ENCODE assay signal across 22 mouse cellular contexts in genomic region chr8:86827199-86827598, GRCm38 (mm10). TPM values are rescaled to one million over a fixed set of nuclear protein-coding genes. Genes with fewer than 3 reads are reported as not detected.
DNase-seq lines count a peak whose midpoint lies in the region; ATAC-seq and TF ChIP-seq lines count a peak whose summit lies in the region.
"Had no signal": no experiment of that assay in that cellular context is flagged by ENCODE, and none has a peak within 500 bp of the region (broad histone marks: within the 10 kb centered on the region; RNA-seq: fewer than 3 reads in every experiment).

No protein-coding gene starts in this region.

- H3K9ac ChIP-seq in liver, embryonic 11.5 days (ENCODE audit: low read depth, low read length), result no peak overlapping the region
- H3K9ac ChIP-seq: embryonic facial prominence, embryonic 12.5 days; forebrain, embryonic 15.5 days; hindbrain, embryonic 14.5 days; limb, embryonic 12.5 days; lung, embryonic 14.5 days had no signal

- no peak overlapping the region for H3K4me2 ChIP-seq in liver, embryonic 11.5 days
- H3K4me2 ChIP-seq: embryonic facial prominence, embryonic 12.5 days; forebrain, embryonic 15.5 days; hindbrain, embryonic 14.5 days; limb, embryonic 12.5 days; lung, embryonic 14.5 days had no signal

- H3K27me3 ChIP-seq in liver, embryonic 11.5 days (replicated peaks; ENCODE audit: control insufficient read depth, insufficient read depth, low read length), result no peaks in the 10 kb centered on the region
- peaks cover 3% of the 10 kb centered on the region for H3K27me3 ChIP-seq in G1E (ENCODE audit: insufficient read depth, low read length)
- H3K27me3 ChIP-seq: embryonic facial prominence, embryonic 12.5 days; forebrain, embryonic 15.5 days; limb, embryonic 12.5 days had no signal

- TF ChIP-seq CTCF in G1E (IDR thresholded peaks at IDR 0.05; ENCODE audit: low read depth, low read length), result no peak

- no peak overlapping the region for H3K27ac ChIP-seq in liver, embryonic 11.5 days (ENCODE audit: low read depth, low read length)
- H3K27ac ChIP-seq: embryonic facial prominence, embryonic 12.5 days; forebrain, embryonic 15.5 days; hindbrain, embryonic 14.5 days; limb, embryonic 12.5 days; macrophage; midbrain, embryonic 10.5 days had no signal

- no peaks in the 10 kb centered on the region for H3K4me1 ChIP-seq in liver, embryonic 11.5 days (replicated peaks; ENCODE audit: control insufficient read depth, insufficient read depth, low read length)
- peaks cover 11% of the 10 kb centered on the region for H3K4me1 ChIP-seq in G1E (ENCODE audit: insufficient read depth, low read depth, low read length)
- H3K4me1 ChIP-seq: embryonic facial prominence, embryonic 12.5 days; limb, embryonic 12.5 days had no signal

- DNase-seq in liver, result peak; percentile 75
- no peak for DNase-seq in liver, embryonic 11.5 days (ENCODE audit: low spot score)
- no peak for DNase-seq in G1E (ENCODE audit: low spot score)
- no peak for DNase-seq in embryo, embryonic 10.5 days (ENCODE audit: low spot score)
- DNase-seq in cerebellum, postnatal 14 days, result no peak
- no peak for DNase-seq in urinary bladder, postnatal 14 days (ENCODE audit: low spot score)
- DNase-seq: cerebellum, adult 9-10 months; gastrocnemius, postnatal 36 days; heart, postnatal 10 days; kidney, adult 9 months; kidney, postnatal 25 days; layer of hippocampus, adult 9-11 months; lung, embryonic 14.5 days; right cerebral cortex, postnatal 4 days; thymus, postnatal 14 days had no signal

- ATAC-seq in liver, embryonic 11.5 days (replicated peaks; ENCODE audit: low FRiP score), result no peak
- ATAC-seq in G1E (ENCODE audit: extremely low read depth, insufficient number of reproducible peaks, low FRiP score, poor library complexity, severe bottlenecking), result peak; percentile 22; the same call in 1 of the 2 replicates
- ATAC-seq in erythroid progenitor cell, adult 5-6 weeks (replicated peaks; ENCODE audit: low FRiP score, poor library complexity, severe bottlenecking), result peak; percentile 64
- ATAC-seq: forebrain, embryonic 15.5 days had no signal

- WGBS in liver, embryonic 11.5 days, result 79% methylated on average over 5 of the region's 5 CpGs

- H3K9me3 ChIP-seq in liver, embryonic 11.5 days (ENCODE audit: control insufficient read depth, low read length), result no peaks in the 10 kb centered on the region
- H3K9me3 ChIP-seq in G1E (replicated peaks), result no peaks in the 10 kb centered on the region
- H3K9me3 ChIP-seq: embryonic facial prominence, embryonic 12.5 days; forebrain, embryonic 15.5 days; limb, embryonic 12.5 days; midbrain, embryonic 10.5 days had no signal

- H3K4me3 ChIP-seq in liver, embryonic 11.5 days (ENCODE audit: low read depth, low read length), result no peak overlapping the region
- H3K4me3 ChIP-seq in G1E (ENCODE audit: low read depth, low read length), result no peak overlapping the region
- H3K4me3 ChIP-seq: embryonic facial prominence, embryonic 12.5 days; forebrain, embryonic 15.5 days; limb, embryonic 12.5 days; midbrain, embryonic 10.5 days had no signal

- no peaks in the 10 kb centered on the region for H3K36me3 ChIP-seq in liver, embryonic 11.5 days (ENCODE audit: control insufficient read depth, insufficient read depth, low read length)
- no peaks in the 10 kb centered on the region for H3K36me3 ChIP-seq in G1E (replicated peaks)
- H3K36me3 ChIP-seq: embryonic facial prominence, embryonic 12.5 days; forebrain, embryonic 15.5 days; limb, embryonic 12.5 days; midbrain, embryonic 10.5 days had no signal

RNA-seq across cellular contexts. Expression of gene N4bp1, which starts 57.9 kb away (rescaled TPM):
- polyA plus RNA-seq in liver, embryonic 11.5 days (2014; fragmentation: Nextera tagmentation; extraction: Ambion mirVana), result 6.6 and 7.8 TPM in 2 replicates
- total RNA-seq in G1E (2014; fragmentation: Nextera tagmentation) (30.1 and 32.7 TPM in 2 replicates), G1E (2017) (10.6 and 11.4 TPM in 2 replicates)
- polyA plus RNA-seq in G1E (2012), result 12.7 and 17.2 TPM in 2 replicates
- 3.8 and 6.8 TPM in 2 replicates for total RNA-seq in erythroid progenitor cell, adult 5-6 weeks (2015; ENCODE audit: low replicate concordance)
- total RNA-seq in erythroid progenitor cell, adult 5-6 weeks (2017; ENCODE audit: low replicate concordance), result 3.6 and 7.3 TPM in 2 replicates
